ENCODE assay signal across 19 mouse cellular contexts in genomic region chr6:35297516-35298227, GRCm38 (mm10). TPM values are rescaled to one million over a fixed set of nuclear protein-coding genes. Genes with fewer than 3 reads are reported as not detected.
DNase-seq lines count a peak whose midpoint lies in the region; ATAC-seq and TF ChIP-seq lines count a peak whose summit lies in the region.
"Had no signal": no experiment of that assay in that cellular context is flagged by ENCODE, and none has a peak within 500 bp of the region (broad histone marks: within the 10 kb centered on the region; RNA-seq: fewer than 3 reads in every experiment).

No protein-coding gene starts in this region.

- no peaks in the 10 kb centered on the region for H3K27me3 ChIP-seq in heart, embryonic 13.5 days (replicated peaks)
- no peaks in the 10 kb centered on the region for H3K27me3 ChIP-seq in kidney, embryonic 15.5 days
- no peaks in the 10 kb centered on the region for H3K27me3 ChIP-seq in liver, postnatal 0 days (ENCODE audit: insufficient read depth, low read length)
- H3K27me3 ChIP-seq: embryonic facial prominence, embryonic 15.5 days; stomach, embryonic 15.5 days had no signal

- 83% methylated on average over 7 of the region's 7 CpGs for WGBS in heart, embryonic 13.5 days
- WGBS in kidney, embryonic 15.5 days: 86% methylated on average over 7 of the region's 7 CpGs
- 69% methylated on average over 7 of the region's 7 CpGs for WGBS in liver, postnatal 0 days (ENCODE audit: insufficient replicate concordance)

- no peak for ATAC-seq in heart, embryonic 13.5 days (ENCODE audit: extremely low read depth, insufficient number of reproducible peaks, low FRiP score, low TSS enrichment)
- ATAC-seq in kidney, embryonic 15.5 days (replicated peaks; ENCODE audit: low FRiP score): no peak
- peak; percentile 80 for ATAC-seq in liver, postnatal 0 days

- TF ChIP-seq CTCF in liver, postnatal 0 days (IDR thresholded peaks at IDR 0.05; ENCODE audit: low read depth): no peak

- peak overlapping the region; percentile 29 for H3K4me2 ChIP-seq in heart, embryonic 13.5 days
- no peak overlapping the region for H3K4me2 ChIP-seq in kidney, embryonic 15.5 days
- H3K4me2 ChIP-seq in liver, postnatal 0 days (ENCODE audit: low read depth, low read length): no peak overlapping the region
- H3K4me2 ChIP-seq: embryonic facial prominence, embryonic 15.5 days; hindbrain, embryonic 14.5 days; stomach, embryonic 15.5 days had no signal

- H3K4me1 ChIP-seq in heart, embryonic 13.5 days: peaks cover 31% of the 10 kb centered on the region
- H3K4me1 ChIP-seq in kidney, embryonic 15.5 days: peaks cover 5% of the 10 kb centered on the region
- H3K4me1 ChIP-seq in liver, postnatal 0 days (ENCODE audit: insufficient read depth): peaks cover 16% of the 10 kb centered on the region
- H3K4me1 ChIP-seq: embryonic facial prominence, embryonic 15.5 days had no signal

- peak overlapping the region; percentile 90 for H3K27ac ChIP-seq in heart, embryonic 13.5 days (replicated peaks)
- H3K27ac ChIP-seq in kidney, embryonic 15.5 days: no peak overlapping the region
- no peak overlapping the region for H3K27ac ChIP-seq in liver, postnatal 0 days (ENCODE audit: low read depth)
- H3K27ac ChIP-seq: embryonic facial prominence, embryonic 15.5 days; gastrocnemius, adult 2 months; hindbrain, embryonic 14.5 days; macrophage; stomach, embryonic 15.5 days had no signal

- H3K9ac ChIP-seq in heart, embryonic 13.5 days: peak overlapping the region; percentile 11; the same call in 1 of the 2 replicates
- no peak overlapping the region for H3K9ac ChIP-seq in kidney, embryonic 15.5 days
- H3K9ac ChIP-seq in liver, postnatal 0 days (replicated peaks): no peak overlapping the region
- H3K9ac ChIP-seq: embryonic facial prominence, embryonic 15.5 days; hindbrain, embryonic 14.5 days; stomach, embryonic 15.5 days had no signal

- H3K4me3 ChIP-seq in heart, embryonic 13.5 days: no peak overlapping the region
- no peak overlapping the region for H3K4me3 ChIP-seq in kidney, embryonic 15.5 days (replicated peaks)
- no peak overlapping the region for H3K4me3 ChIP-seq in liver, postnatal 0 days (ENCODE audit: low read depth, low read length)
- H3K4me3 ChIP-seq: embryonic facial prominence, embryonic 15.5 days; gastrocnemius, adult 2 months; midbrain, embryonic 10.5 days; stomach, embryonic 15.5 days had no signal

- DNase-seq in heart, adult 11 months: no peak
- DNase-seq in kidney, adult 9 months: peak; percentile 90
- DNase-seq in kidney, postnatal 14 days: peak; percentile 44
- DNase-seq in liver, postnatal 0 days: no peak
- no peak for DNase-seq in urinary bladder, postnatal 25 days (ENCODE audit: low spot score)
- DNase-seq: B cell, adult 2 months; cerebellum, adult 11-12 months; right cerebral cortex, postnatal 25 days; thymus, adult 18-20 months; thymus, postnatal 4 days had no signal

- no peaks in the 10 kb centered on the region for H3K9me3 ChIP-seq in heart, embryonic 13.5 days
- H3K9me3 ChIP-seq in kidney, embryonic 15.5 days (replicated peaks): no peaks in the 10 kb centered on the region
- H3K9me3 ChIP-seq in liver, postnatal 0 days (ENCODE audit: low read length): no peaks in the 10 kb centered on the region
- H3K9me3 ChIP-seq: embryonic facial prominence, embryonic 15.5 days; midbrain, embryonic 10.5 days; stomach, embryonic 15.5 days had no signal

- H3K36me3 ChIP-seq in heart, embryonic 13.5 days: no peaks in the 10 kb centered on the region
- no peaks in the 10 kb centered on the region for H3K36me3 ChIP-seq in kidney, embryonic 15.5 days
- no peaks in the 10 kb centered on the region for H3K36me3 ChIP-seq in liver, postnatal 0 days (replicated peaks; ENCODE audit: insufficient read depth, low read length)
- H3K36me3 ChIP-seq: embryonic facial prominence, embryonic 15.5 days; midbrain, embryonic 10.5 days; stomach, embryonic 15.5 days had no signal

- no peak for TF ChIP-seq EP300 in liver, postnatal 0 days (IDR thresholded peaks at IDR 0.05; ENCODE audit: low read depth)

RNA-seq across cellular contexts. Expression of gene Slc13a4, which starts 10.3 kb away (rescaled TPM):
- polyA plus RNA-seq in heart, embryonic 13.5 days (2015; fragmentation: Nextera tagmentation; extraction: Ambion mirVana): 1.3 TPM in 2 replicates
- polyA plus RNA-seq in kidney, embryonic 15.5 days (2015; fragmentation: Nextera tagmentation; extraction: Ambion mirVana): 0.18 and 0.32 TPM in 2 replicates
- polyA plus RNA-seq in liver, postnatal 0 days (2015; fragmentation: Nextera tagmentation; extraction: Ambion mirVana): 0.02 TPM in 1 of 2 replicates, not detected in the other
- polyA plus RNA-seq: macrophage had no signal

RNA-seq across cellular contexts. Expression of gene Fam180a, which starts 28.3 kb away (rescaled TPM):
- 0.29 and 0.65 TPM in 2 replicates for polyA plus RNA-seq in heart, embryonic 13.5 days (2015; fragmentation: Nextera tagmentation; extraction: Ambion mirVana)
- polyA plus RNA-seq in kidney, embryonic 15.5 days (2015; fragmentation: Nextera tagmentation; extraction: Ambion mirVana): 0.23 and 0.47 TPM in 2 replicates
- 0.26 and 1.1 TPM in 2 replicates for polyA plus RNA-seq in liver, postnatal 0 days (2015; fragmentation: Nextera tagmentation; extraction: Ambion mirVana)
- polyA plus RNA-seq: forebrain, embryonic 11.5 days; macrophage; midbrain, embryonic 10.5 days had no signal

Comparison
In these comparisons a context has a peak if more than half of its experiments do, and no peak if none do; other contexts are left out.
1. DNase-seq: peak in kidney, adult 9 months (single experiment) and kidney, postnatal 14 days (single experiment); none in heart, adult 11 months (single experiment), liver, postnatal 0 days (single experiment) and urinary bladder, postnatal 25 days (single experiment).